Mouse (Mus musculus): ENCODE data around the gene Scyl2. TPM values are rescaled to one million over a fixed set of nuclear protein-coding genes. Genes with fewer than 3 reads are reported as not detected.

The Scyl2 gene
- polyA plus RNA-seq (2017; shearing (Covaris generic)), result 21.6 TPM

GRCm38 (mm10) chr10:89686139-89686808, at the start of gene Scyl2:
Gene Scyl2 (minus strand): TSS chr10:89686285.

GRCm38 (mm10) chr10:89732001-89732794, 46.1 kb upstream of the Scyl2 start, which contains the start of gene Actr6:
Gene Actr6 (minus strand): TSS chr10:89732295.

GRCm38 (mm10) chr10:89621129-89621528, 65.0 kb downstream of the Scyl2 start, which contains the start of gene Slc17a8:
Gene Slc17a8 (minus strand): TSS chr10:89621253.

Other genes with a start within 250 kb of the Scyl2 start
- 0.82 TPM for gene Gas2l3, start 242.3 kb downstream of the Scyl2 start, polyA plus RNA-seq (2017; shearing (Covaris generic))
- gene Nr1h4, start 152.7 kb downstream of the Scyl2 start, polyA plus RNA-seq (2017; shearing (Covaris generic)), result not detected
- gene Slc17a8, start 65.0 kb downstream of the Scyl2 start, polyA plus RNA-seq (2017; shearing (Covaris generic)), result not detected
- gene Actr6, start 46.0 kb upstream of the Scyl2 start, polyA plus RNA-seq (2017; shearing (Covaris generic)), result 40.4 TPM
- 27.2 TPM for gene Uhrf1bp1l, start 58.7 kb upstream of the Scyl2 start, polyA plus RNA-seq (2017; shearing (Covaris generic))
- 0.23 TPM for gene Anks1b, start 187.2 kb upstream of the Scyl2 start, polyA plus RNA-seq (2017; shearing (Covaris generic))

Measured in inflammation-experienced regulatory T-cells, adult 16 weeks (primary cell).